Mouse (Mus musculus): Measurements from ENCODE around the gene Vps37d. TPM values are rescaled to one million over a fixed set of nuclear protein-coding genes. Genes with fewer than 3 reads are reported as not detected.

Gene Vps37d
- under 1 TPM; 0.33 to 0.49 TPM for total RNA-seq (2021)
- long read RNA-seq, experiment 1 = 0 reads
- long read RNA-seq, experiment 2, partial matches to known transcripts = 0 of 1 reads
- long read RNA-seq, experiment 2, other reads (novel, unspliced or antisense) = 1 of 1 reads

- intact Hi-C loops (cut with DNase I) = no loop called here
- DNase-seq = peak; percentile 91 to 94
Measured at GRCm38 (mm10) chr5:135077564-135078481, at the start of gene Vps37d. TSS of gene Vps37d (minus strand) at chr5:135078266.

DNA sequence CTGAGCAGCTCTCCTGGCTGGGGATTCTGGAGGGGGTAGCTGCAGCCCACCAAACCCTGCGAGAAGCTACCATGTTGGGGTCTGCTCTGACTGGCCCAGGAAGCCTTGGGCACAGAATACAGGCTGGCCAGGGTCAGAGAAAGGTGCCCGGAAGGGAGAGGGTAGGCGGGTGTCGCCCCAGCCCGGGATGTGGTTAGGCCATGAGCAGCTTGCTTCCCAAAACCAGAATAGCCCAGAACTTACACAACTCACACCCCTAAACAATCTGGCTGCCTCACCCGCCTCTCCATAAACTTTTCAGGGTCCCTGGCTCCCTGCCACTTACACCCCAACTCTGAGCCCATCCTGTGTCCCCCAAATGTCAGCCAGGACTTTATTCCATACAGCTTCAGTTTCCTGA is 49.6 kb upstream of the Vps37d start:
- no peak for DNase-seq

GRCm38 (mm10) chr5:135126121-135126520 is 48.1 kb upstream of the Vps37d start:
- intact Hi-C loops (cut with DNase I) = no loop called here
- DNase-seq = no peak

More for the DNA sequence above, 49.6 kb upstream of the Vps37d start:
- intact Hi-C loops (cut with DNase I) = no loop called here

DNA sequence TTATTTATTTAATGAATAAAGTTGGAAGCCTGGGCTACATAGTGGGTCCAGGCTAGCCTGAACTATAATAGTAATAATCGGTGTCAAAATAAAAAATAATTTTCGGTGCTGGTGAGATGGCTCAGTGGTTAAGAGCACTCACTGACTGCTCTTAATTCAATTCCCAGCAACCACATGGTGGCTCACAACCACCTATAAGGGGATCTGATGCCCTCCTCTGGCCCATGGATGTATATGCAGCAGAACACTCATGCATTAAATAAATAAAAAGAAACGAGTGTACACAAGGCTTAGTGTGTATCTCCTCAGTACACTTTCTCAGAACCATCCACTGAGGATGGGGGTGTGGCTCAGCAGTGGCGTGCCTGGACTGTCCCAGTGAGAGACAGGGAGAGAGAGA is 42.7 kb upstream of the Vps37d start:
- no peak for DNase-seq
- intact Hi-C loops (cut with DNase I) = no loop called here

DNA sequence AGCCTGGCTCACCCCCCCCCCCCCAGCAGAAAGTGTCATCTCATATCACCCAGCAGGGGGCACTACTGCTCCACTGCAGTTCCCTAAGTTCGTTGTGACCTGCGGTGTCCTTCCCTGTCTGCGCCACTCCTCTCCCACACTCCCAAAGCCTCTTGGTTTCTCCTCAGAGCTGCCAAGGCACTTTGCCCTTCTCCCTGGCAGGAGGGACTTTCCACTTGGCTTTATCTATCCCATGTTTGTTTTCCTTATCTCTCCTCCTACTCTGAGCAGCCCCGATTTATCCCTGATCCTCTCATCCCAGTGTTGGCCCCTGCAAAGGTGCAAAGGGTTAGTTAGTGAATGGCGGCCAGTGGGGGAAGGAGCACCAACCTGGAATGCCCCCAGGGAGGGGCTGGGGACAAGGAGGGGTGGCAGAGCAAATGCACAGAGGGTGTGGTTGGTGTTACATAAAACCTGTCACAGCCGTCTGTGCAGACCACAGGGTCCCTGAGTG is 40.6 kb upstream of the Vps37d start:
- DNase-seq = peak; percentile 45 to 54
- intact Hi-C loops (cut with DNase I) = loop anchor here (2.0 kb wide), 1 partner anchor 74 kb away; no protein-coding TSS in a partner anchor

DNA sequence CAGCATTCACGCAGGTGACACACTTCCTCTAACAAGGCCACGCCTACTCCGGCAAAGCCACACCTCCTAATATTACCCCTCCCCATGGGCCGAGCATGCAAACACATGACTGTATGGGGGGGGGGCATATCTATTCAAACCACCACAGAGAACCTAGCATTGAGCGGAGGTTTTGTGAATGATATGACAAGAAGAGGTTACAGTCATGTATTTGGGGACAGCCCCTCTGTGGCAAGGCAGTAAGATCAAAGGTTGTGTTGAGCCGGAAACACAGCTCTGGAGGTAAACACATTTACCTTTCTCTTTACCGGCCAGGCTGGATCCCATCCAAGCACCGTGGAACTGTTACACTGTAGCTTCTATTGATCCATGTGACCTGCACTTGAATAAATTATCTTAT is 37.2 kb upstream of the Vps37d start:
- no peak for DNase-seq
- intact Hi-C loops (cut with DNase I) = no loop called here

GRCm38 (mm10) chr5:135113782-135114181 is 35.7 kb upstream of the Vps37d start:
- no peak for DNase-seq
- intact Hi-C loops (cut with DNase I) = no loop called here

GRCm38 (mm10) chr5:135109976-135110375 is 31.9 kb upstream of the Vps37d start:
- intact Hi-C loops (cut with DNase I) = no loop called here
- DNase-seq = no peak

- peak in 1 of 2 experiments; percentile 33 for DNase-seq
- intact Hi-C loops (cut with DNase I) = no loop called here
Measured at GRCm38 (mm10) chr5:135109426-135109825, 31.4 kb upstream of the Vps37d start.

- no peak for DNase-seq
- intact Hi-C loops (cut with DNase I) = no loop called here
Measured at GRCm38 (mm10) chr5:135109017-135109416, 31.0 kb upstream of the Vps37d start.

- intact Hi-C loops (cut with DNase I) = no loop called here
Measured at GRCm38 (mm10) chr5:135107521-135108501, 29.7 kb upstream of the Vps37d start.

GRCm38 (mm10) chr5:135106758-135107256 is 28.7 kb upstream of the Vps37d start:
- intact Hi-C loops (cut with DNase I) = no loop called here
- DNase-seq = peak; percentile 73

More at GRCm38 (mm10) chr5:135107521-135108501, 29.7 kb upstream of the Vps37d start:
- peak; percentile 72 to 86 for DNase-seq

- intact Hi-C loops (cut with DNase I) = loop anchor here (5.0 kb wide), 1 partner anchor 87 kb away; no protein-coding TSS in a partner anchor
- no peak for DNase-seq
Measured at GRCm38 (mm10) chr5:135103999-135104660, 26.1 kb upstream of the Vps37d start.

GRCm38 (mm10) chr5:135100981-135101380 is 22.9 kb upstream of the Vps37d start:
- intact Hi-C loops (cut with DNase I) = loop anchor here (5.0 kb wide), 1 partner anchor 84 kb away; no protein-coding TSS in a partner anchor
- no peak for DNase-seq

DNA sequence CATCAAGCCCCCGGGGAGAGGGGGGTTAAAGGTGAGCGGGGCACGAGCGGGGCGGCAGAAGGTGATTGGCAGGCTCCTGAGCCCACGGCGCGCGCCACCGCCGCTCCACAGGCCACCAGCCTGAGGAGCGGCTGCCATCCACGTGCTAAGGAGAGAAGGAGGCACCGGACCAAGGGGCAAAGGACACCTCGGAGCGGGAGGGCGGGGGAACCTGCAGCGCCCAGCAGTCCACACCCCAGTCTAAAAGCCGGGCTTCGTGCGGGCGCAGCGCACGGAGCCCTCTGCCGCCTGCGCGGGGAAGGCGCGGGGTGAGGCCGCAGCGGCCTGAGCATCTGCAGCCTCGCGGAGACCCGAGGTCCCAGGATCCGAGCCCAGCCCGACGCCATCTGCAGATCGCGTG is 11.6 kb upstream of the Vps37d start, which contains the start of gene Mlxipl:
Gene Mlxipl (plus strand): TSS at position 238 of the 400 bp plus-strand sequence.
- intact Hi-C loops (cut with DNase I) = no loop called here
- DNase-seq = no peak

- intact Hi-C loops (cut with DNase I) = no loop called here
- DNase-seq = no peak
Measured at GRCm38 (mm10) chr5:135086871-135087270, 8.8 kb upstream of the Vps37d start.

- no peak for DNase-seq
- intact Hi-C loops (cut with DNase I) = no loop called here
Measured at GRCm38 (mm10) chr5:135080539-135080938, 2.5 kb upstream of the Vps37d start.

GRCm38 (mm10) chr5:135079578-135079977 is 1.5 kb upstream of the Vps37d start:
- no peak for DNase-seq
- intact Hi-C loops (cut with DNase I) = no loop called here

DNA sequence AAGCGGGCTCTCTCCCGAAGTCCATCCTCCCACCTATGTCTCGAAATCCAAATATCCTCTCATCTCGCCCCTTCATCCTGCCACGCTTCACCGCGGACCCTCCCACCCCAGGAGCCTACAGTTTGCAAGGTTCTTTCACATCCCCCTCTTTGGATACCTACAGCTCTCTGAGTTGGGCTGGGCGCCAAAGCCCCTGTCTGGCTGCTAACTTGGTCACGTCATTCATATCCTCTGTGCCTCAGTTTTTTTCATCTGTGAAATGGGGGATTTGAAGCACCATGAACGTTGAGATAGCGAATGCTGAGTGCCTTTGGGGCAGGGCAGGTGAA is 380 bp upstream of the Vps37d start:
- DNase-seq = no peak

More for the DNA sequence above, 380 bp upstream of the Vps37d start:
- intact Hi-C loops (cut with DNase I) = no loop called here
